Mouse (Mus musculus): ENCODE measurements around the gene Ptges.
"Not testable (repeated sequence)": the region's sequence is repeated elsewhere in the genome, so short reads cannot be mapped to it uniquely, and the experiment has no call there.

The Ptges gene

DNA sequence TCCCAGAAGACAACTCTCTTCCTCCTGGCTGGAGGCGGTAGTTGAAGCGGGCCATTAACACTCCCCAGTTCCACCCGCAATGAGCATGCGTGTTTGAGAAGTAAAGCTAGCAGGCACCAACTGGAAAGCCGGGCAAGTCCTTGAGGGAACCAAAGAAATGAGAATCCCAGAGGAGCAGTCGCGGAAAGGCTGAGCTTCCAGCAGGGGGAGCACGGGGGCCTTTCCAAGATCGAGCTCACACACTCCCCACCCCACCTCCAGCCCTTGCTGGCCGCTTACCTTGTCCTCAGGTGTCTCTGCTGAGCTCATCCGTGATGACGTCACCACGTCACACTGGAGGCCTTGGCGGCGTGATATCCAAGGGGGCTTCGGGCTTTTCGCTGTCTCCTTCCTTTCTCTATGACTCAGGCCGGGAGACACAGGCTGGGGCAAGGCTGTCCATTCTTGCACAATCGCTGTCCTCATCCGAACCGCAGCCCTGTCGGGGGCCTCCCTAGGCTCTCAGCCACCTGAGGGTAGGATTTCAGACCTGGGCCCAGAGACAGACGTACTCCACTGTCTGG, at the start of gene Ptges:
Gene Ptges, minus strand, starts transcription at position 381 of the 563 bp plus-strand sequence.
- peak in 1 of 2 experiments; percentile 78 for DNase-seq (ENCODE audit: low spot score in 2 of 2)

DNA sequence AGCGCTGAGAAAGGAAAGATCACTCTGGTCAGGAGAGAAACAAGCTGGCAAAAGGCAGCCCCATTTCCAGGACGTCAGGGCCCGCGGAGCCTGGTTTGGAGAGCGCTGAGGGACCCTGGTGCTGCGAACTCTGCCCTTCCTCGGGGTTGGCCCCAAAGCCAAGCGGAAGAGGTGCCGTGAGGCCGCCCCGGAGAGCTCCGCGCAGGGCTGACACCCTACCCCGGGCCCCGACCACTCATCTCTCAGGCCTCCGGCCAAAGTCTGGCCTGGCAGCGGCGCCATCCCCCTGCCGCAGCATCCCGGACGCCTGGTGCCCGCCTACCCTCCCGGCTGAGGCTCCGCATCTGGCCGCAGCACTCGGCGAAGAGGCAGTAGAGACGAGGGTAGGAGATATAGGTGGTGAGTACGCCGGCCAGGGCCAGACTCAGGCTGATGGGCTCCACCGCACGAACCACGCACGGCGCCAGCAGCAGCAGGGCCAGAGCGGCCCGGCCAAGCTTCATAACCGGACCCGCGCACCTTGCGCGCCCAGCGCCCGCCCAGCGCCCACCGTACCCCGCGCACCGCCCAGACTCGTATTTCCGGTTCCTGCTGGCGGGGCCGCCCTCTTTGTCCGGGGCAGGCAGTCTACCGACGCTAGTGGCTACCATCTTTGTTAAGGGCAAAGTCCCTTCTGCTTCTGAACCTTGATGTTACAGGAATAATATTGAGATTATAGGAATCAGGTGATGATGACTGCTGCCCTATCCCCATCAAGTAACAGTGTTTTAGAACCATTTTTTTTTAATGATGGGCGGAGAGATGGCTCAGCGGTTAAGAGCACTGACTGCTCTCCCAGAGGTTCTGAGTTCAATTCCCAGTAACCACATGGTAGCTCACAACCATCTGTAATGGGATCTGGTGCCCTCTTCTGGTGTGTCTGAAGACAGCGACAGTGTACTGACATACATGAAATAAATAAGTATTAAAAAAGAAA, 38.0 kb upstream of the Ptges start, which contains the start of gene Tor1a:
Gene Tor1a, minus strand, starts transcription at position 582 of the 976 bp plus-strand sequence.
- DNase-seq (ENCODE audit: low spot score in 2 of 2), result peak; percentile 83 to 90

DNA sequence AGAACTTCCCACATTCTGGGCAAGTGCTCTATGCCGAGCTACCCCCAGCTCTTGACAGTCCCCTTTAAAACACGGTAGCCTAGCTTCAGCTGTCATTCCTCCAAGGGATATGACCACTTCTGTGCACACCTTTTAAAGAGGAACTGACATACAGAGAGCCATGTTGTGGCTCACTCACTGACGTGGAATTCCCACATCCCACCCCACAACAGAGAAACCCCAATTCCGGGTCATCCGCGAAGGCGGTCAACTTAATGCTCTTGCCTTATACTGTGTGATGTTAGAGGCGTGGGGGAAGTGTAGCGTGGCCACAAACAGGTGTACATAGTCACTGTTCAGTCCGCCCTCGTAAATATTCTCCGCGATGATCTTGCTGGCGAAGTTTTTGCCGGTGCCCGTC, 37.2 kb upstream of the Ptges start:
- no peak for DNase-seq (ENCODE audit: low spot score in 2 of 2)

DNA sequence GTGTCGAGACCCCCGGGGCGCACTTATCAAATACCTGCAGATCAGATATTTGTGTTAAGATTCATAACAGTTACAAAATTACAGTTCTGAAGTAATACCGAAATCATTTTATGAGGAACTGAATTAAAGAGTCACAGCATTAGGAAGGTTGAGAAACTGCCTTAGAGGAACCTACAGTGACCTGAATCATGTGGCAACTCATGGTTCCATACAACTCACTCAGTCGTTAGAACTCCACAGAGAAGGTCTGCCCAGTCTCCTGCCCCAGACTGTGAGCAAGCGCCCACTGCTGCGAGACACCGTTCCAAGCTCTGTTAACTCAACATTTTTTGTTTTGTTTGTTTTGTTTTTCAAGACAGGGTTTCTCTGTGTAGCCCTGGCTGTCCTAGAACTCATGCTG, 36.0 kb upstream of the Ptges start:
- DNase-seq (ENCODE audit: low spot score in 2 of 2), result no peak

DNA sequence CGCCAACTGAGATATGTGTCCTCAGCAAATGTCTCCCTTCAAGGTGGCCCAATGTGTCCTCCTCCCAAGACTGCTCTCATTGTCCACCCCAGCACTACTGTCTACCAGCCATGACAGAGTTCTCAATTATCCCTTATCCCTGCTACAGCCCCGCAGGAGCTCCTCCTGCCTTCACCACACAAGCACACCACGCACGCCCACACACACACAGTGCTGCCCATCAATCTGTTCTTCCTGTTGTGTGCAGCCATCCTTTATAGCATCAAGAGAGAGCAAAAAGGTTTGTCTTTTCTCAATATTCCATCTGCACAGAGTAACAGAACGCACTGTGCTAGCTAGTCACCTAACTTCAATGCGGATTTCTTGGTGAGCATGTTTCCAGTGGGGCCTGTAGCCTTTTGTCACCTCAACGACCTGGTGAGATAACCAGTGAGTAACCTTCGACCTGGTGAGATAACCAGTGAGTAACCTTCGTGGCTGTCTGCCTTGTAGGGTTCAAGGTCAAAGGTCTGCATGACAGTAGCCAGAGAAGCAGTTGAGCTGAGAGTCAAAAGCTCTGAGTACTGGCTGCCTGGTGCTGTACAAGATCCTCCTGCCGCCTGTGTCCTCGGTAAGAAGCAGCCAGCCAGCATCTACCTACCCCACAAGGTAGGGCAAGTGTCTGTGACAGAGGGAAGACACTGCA, 33.0 kb upstream of the Ptges start:
- DNase-seq (ENCODE audit: low spot score in 2 of 2), result no peak

DNA sequence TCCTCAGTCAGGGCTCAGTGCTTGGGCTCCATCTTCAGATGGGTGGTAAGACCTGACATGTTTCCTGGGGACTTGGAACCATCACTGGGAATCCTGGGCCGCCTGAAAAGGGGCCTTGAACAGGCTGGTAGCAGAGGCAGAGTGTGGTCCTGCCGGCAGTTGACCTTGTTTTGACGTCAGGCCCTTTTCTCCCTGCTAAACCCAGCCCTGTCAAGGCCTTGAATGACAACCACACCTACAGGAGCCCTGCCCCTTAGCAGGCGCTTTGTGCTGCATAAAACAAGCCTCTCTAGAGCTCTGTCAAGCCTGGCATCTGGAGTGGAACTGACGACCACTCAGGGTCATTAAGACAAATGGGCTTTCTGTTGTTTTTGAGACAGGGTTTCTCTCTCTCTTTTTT, 30.2 kb upstream of the Ptges start:
- no peak for DNase-seq (ENCODE audit: low spot score in 2 of 2)

DNA sequence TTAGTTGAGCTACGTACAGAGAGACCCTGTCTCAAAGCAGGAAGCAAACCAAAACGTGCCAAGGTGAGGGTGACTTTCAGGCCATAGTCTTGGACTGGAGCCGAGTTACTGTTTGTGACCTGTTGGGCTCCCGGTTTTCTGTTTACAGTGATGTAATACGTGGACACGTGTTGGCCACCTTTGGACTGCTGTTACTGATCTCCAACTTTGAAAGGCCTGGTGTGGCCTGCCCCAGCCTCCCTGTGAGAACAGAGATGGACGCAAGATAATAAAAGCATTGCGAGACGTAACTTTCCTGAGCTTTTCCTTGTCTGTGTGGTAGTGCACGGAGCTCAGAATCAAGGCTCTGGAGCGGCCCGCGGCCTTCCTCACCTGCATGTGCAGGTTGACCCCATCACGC, 29.1 kb upstream of the Ptges start:
- no peak for DNase-seq (ENCODE audit: low spot score in 2 of 2)

DNA sequence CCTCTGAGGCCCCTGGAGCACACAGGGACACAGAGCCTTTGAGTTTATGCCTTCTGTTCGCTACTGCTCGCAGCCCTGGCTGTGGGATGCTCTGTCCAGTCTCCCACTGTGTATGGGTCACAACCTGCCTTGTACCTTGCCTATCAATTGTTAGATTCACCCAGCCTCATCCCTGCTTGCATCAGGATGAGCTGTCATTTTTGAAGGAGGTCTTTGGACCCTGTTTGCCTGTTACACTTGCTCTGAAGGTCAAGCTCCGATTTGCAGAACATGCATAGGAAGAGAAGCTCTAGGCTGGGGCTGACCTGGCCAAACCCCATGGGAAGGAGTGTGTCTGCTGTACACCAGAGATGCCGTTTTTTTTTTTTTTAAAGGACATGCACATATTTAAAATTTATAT, 27.8 kb upstream of the Ptges start:
- DNase-seq (ENCODE audit: low spot score in 2 of 2), result no peak

DNA sequence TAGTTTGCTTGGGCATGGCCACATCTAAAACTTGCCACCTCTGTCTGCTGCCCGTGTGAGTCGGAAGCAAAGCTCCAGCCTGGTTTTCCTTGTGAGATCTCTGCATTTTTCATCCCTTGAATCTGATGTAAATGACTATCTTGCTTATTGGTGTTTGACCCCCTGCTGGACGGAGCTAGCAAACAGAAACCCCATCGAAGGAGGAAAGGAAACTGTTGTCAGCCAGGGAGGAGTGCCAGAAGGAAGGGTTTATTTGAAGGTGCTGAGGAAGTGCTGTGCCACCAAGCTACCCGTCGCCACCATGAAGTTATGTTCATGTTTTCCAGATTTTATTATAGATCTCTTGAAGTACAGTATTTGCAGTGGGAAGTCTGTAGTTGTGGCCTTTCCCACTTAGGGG, 25.1 kb upstream of the Ptges start:
- DNase-seq (ENCODE audit: low spot score in 2 of 2), result no peak

DNA sequence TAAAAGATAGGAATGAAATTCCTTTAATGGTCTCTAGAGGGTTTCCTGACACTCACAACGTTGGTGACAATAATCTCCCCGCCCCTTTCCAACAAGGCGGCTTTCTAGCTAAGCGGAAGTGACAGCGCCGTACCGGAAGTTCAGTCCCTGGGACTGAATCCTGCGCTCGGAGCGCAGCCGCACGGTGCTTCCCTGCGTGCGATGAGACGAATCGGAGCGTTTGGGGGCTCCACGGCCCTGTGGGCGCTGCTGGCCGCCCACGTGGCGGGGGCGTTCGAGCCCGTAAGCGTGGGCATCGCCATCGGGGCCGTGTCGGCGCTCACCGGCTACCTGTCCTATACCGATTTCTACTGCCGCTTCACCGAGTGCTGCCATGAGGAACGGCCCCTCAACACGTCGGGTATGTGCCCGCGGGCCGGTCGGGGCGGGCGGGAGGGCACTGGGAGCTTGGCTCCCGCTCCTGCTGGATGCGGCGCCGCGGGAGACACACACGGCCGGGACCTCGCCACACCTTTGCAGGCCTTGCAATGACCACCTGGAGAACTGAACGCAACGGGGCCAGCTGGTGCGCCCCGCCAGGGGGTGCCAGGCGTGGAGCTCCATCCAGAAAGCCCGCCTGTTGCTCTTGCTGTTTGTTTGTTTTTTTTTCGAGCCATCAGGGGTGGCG, 23.3 kb upstream of the Ptges start, which contains the start of gene Tor1b:
Gene Tor1b, plus strand, starts transcription at position 136 of the 667 bp plus-strand sequence.
- DNase-seq (ENCODE audit: low spot score in 2 of 2), result peak; percentile 67 to 87

DNA sequence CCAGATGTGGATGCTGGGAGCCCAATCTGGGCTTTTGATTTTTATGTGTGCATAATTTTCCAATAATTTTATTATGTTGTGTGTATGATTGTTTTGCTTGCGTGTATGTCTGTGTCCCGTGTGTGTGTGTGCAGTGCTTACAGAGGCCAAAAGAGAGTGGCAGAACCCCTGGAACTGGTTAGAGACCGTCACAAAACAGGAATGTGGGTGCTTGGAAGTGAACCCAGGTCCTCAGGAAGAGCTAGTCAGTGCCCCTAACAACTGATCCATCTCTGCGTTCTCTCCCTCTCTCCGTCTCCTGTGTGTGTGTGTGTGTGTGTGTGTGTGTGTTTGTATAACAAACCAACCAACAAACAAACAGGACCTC, 22.8 kb upstream of the Ptges start:
- no peak for DNase-seq (ENCODE audit: low spot score in 2 of 2)

DNA sequence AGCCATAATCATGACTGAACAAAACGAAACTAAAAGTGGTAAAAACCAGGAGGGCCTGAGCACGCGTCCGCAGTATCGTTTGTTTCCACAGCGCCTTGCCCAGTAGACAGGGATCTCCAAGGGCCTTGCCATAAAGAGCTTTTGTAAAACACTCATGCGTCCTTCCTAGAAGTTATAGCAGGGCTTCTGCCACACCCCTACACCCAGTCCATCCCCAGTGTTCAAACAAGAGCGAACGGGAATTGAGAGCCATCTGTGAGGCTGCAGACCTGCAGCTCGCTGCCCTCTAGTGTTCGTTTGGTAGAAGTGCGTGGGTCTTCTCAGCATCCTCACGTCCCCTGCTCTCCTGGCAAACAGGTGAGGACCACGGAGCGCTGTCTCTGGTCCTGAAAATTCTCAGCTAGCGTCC, 12.9 kb upstream of the Ptges start:
- DNase-seq (ENCODE audit: low spot score in 2 of 2), result peak in 1 of 2 experiments; percentile 55

DNA sequence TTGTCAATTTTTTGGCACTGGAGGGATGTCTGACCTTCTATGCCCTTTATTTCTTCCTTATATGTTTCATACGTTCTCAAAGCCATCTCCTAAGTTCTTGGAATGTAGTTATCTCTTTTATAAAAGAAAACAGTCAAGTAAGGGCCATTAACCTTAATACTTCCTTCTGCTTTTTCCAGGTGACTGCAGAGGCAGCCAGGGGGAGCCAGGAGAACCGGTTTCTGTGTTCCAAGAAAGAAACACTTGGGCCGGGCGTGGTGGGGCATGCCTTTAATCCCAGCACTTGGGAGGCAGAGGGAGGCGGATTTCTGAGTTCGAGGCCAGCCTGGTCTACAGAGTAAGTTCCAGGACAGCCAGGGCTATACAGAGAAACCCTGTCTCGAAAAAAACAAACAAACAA, 12.5 kb upstream of the Ptges start:
- DNase-seq (ENCODE audit: low spot score in 2 of 2), result not testable (repeated sequence)

DNA sequence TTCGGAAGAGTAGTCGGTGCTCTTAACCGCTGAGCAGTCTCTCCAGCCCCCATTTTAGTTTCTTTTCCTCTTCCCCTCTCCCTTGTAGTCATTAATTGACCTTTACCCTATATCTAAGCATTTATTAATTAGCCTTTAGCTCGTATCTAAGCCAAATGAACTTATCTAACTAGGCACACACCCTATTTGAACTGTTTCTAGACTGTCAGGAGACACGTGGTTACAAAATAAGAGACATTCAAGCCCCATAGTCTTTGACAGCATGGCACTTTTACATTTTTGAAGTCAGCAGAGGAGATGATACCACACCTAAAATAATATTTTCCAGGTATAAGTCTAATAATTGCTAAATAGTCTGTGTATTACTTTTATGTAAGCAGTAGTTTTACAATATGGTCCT, 11.9 kb upstream of the Ptges start:
- DNase-seq (ENCODE audit: low spot score in 2 of 2), result no peak

DNA sequence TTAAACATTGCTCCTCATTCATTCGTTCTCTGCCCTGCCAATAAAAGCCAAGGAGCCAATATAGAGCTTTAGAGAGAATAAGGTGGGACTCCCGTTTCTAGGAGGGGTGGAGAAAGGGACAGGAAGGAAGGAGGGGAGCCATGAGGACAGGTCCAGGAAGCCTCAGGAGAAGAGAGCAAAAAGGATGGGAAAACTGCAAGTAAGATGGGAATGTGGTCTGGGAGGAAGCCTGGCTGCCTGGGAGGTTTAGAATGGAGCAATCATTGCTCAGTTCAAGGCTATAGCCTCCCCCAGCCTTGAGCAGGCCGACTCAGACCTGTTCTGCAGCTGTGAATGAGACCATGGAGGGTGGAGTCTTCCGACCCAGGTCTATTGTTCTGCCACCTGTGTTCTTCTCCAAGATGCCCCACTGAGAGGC, 8.9 kb upstream of the Ptges start:
- DNase-seq (ENCODE audit: low spot score in 2 of 2), result no peak

DNA sequence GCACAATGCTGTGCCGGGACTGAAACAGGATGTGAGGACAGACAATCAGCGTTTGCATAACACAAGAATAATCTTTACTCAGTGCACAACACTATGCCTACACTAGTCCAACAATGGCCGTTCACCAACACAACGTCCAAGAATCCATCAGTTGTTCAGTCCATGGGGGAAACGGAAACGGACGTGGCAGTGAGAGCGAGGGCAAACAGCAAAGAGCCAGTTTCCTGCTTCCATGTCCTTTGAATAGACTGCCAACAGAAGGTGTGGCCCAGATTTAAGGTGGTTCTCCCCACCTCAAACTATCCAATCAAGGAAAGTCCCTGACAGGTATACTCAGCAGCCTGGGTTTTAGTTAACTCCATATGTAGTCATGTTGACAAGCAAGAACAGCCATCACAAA, 8.1 kb upstream of the Ptges start:
- DNase-seq (ENCODE audit: low spot score in 2 of 2), result no peak

DNA sequence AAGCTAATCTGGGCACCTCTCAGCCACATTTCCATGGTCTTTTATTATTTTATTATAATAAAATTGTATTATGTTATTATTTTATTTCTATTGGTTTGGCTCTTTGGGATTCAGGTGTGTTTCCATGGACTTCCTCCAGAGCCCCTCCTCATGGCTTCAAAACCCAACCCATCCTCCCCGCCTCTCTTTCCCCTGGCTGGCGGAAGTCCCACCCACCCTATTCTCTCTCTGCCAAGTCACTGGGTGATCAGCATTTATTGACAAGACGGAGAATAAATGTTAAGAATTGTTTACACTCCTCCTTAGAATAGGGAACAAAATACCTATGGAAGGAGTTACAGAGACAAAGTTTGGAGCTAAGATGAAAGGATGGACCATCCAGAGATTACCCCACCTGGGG, 7.1 kb upstream of the Ptges start:
- DNase-seq (ENCODE audit: low spot score in 2 of 2), result no peak

DNA sequence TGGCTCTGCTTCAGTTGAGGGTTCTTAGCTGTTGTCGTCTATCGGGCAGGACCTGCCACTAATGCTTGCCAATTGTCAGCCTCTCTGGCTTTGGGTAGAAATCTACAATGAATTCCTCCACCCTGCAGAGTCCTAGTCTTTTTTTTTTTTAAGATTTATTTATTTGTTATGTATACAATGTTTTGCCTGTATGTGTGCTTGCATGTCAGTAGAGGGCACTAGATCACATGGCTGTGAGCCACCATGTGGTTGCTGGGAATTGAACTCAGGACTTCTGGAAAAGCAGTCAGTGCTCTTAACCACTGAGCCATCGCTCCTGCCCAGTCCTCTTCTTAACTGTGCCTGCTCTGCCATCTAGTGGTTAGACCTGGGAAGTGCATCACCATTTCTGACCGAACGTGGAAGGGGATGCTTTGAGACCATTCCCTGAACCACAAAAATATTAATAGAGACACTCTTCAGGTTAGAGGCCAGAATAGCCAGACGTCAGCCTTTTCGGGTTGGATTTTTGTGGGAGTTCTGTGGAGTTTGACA, 4.3 kb upstream of the Ptges start:
- peak in 1 of 2 experiments; percentile 80 for DNase-seq (ENCODE audit: low spot score in 2 of 2)

DNA sequence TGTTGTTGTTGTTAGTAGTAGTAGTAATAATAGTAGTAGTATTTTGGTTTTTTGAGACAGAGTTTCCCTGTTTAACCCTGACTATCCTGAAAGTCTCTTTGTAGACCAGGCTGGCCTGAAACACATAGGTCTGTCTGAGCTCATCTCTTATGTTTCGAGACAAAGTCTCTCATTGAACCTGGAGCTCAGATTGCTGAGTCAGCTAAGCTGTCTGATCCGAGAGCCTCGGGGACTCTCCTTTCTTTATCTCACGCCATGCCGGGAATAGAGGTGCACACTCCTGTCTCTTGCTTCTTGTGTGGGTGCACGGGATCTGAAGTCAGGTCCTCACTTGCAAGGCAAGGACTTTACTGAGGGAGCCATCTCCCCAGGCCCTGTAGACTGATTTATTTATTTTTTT, 3.4 kb upstream of the Ptges start:
- no peak for DNase-seq (ENCODE audit: low spot score in 2 of 2)

DNA sequence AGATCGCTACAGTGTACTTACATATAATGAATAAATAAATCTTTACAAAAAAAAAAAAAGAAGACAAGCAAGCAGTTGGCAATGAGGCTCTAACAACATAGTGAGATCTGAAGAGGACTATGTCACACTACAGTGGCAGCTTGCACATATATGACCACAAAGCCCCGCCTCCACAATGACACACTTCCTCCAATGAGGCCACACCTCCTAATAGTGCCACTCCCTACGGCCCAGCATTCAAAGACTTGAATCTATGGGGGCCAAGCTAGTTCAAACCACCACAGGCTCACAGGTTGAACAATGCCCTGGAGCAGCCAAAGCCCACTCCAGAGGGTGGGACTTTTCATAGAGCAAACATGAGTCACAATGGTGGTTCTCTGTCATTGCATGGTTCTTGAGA, 2.3 kb upstream of the Ptges start:
- no peak for DNase-seq (ENCODE audit: low spot score in 2 of 2)

DNA sequence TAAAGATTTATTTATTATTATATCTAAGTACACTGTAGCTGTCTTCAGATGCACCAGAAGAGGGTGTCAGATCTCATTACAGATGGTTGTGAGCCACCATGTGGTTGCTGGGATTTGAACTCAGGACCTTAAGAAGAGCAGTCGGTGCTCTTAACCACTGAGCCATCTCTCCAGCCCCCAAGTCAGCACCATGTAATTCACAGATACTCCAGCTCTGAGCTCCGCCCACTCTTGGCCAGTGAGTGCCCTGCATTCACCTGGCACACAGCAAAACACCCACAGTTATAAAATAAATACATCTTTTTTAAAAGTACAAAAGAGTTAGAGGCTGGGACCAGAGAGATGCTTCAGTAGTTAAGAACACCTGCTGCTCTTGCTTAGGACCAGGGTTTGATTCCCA, 1.2 kb upstream of the Ptges start:
- DNase-seq (ENCODE audit: low spot score in 2 of 2), result not testable (repeated sequence)
